Mouse (Mus musculus) MEL (cell line): ENCODE results near the gene Rpl5. TPM values are rescaled to one million over a fixed set of nuclear protein-coding genes. Genes with fewer than 3 reads are reported as not detected.
A peak's percentile ranks its signal among the peaks of the same experiment; 100 is the strongest.

ENCODE experiments used
- DNase-seq: peaks from one replicate; pipeline ENCODE4 v3.0.0; 2011; ENCODE audit warnings: low read depth, low spot score
- H3K27ac ChIP-seq: 2 replicates; pipeline ENCODE4 v1.5.1; 2012; ENCODE audit warnings: low read depth, mild to moderate bottlenecking, control low read depth, low read length, moderate library complexity; ENCODE audit not compliant: control insufficient read depth
- H3K27me3 ChIP-seq, 2 experiments: fragments of 150-350 bp in 1 of 2; sonication (generic) in 1 of 2; 2 replicates each; pipeline ENCODE4 v1.6.1; 2012; ENCODE audit warnings: low read length in 2 of 2, mild to moderate bottlenecking in 2 of 2, improper control_type of control experiment in 1 of 2, moderate library complexity in 1 of 2; ENCODE audit not compliant: insufficient read depth in 2 of 2, control insufficient read depth in 1 of 2
- H3K36me3 ChIP-seq, 2 experiments: 2 replicates each; pipeline ENCODE4 v1.6.1; 2012 to 2014; ENCODE audit warnings: low read length in 2 of 2, improper control_type of control experiment in 1 of 2, inconsistent platforms in 1 of 2, mild to moderate bottlenecking in 1 of 2; ENCODE audit not compliant: insufficient read depth in 2 of 2, control insufficient read depth in 1 of 2
- H3K4me1 ChIP-seq, 2 experiments: fragments of 150-350 bp in 1 of 2; sonication (generic) in 1 of 2; 2 replicates each; pipeline ENCODE4 v1.6.1; 2012; ENCODE audit warnings: low read length in 2 of 2, improper control_type of control experiment in 1 of 2, mild to moderate bottlenecking in 1 of 2; ENCODE audit not compliant: insufficient read depth in 2 of 2, control insufficient read depth in 1 of 2
- H3K4me3 ChIP-seq, 2 experiments: fragments of 150-350 bp in 1 of 2; sonication (generic) in 1 of 2; 2 replicates each; pipeline ENCODE4 v1.5.1; 2012; ENCODE audit warnings: low read depth in 2 of 2, low read length in 2 of 2, mild to moderate bottlenecking in 2 of 2, moderate library complexity in 2 of 2, control low read depth in 1 of 2, improper control_type of control experiment in 1 of 2; ENCODE audit not compliant: control insufficient read depth in 1 of 2, insufficient read depth in 1 of 2
- H3K79me2 ChIP-seq: 2 replicates; pipeline ENCODE4 v1.6.1; 2012; ENCODE audit warnings: mild to moderate bottlenecking, low read length, moderate library complexity; ENCODE audit not compliant: control insufficient read depth, poor library complexity, insufficient read depth
- H3K9ac ChIP-seq: 2 replicates; pipeline ENCODE4 v1.6.1; 2012; ENCODE audit warnings: low read depth, mild to moderate bottlenecking, control low read depth, low read length, moderate library complexity; ENCODE audit not compliant: control insufficient read depth, poor library complexity, severe bottlenecking
- H3K9me3 ChIP-seq: fragments of 150-350 bp; sonication (generic); replicated peaks from 2 replicates; pipeline ENCODE4 v1.6.1; 2012; ENCODE audit warnings: mild to moderate bottlenecking, low read length, improper control_type of control experiment, moderate library complexity; ENCODE audit not compliant: insufficient read depth
- BHLHE40 ChIP-seq: IDR thresholded peaks from 2 replicates; pipeline ENCODE4 v1.6.1; 2012; ENCODE audit warnings: low read depth, mild to moderate bottlenecking, inconsistent platforms, low read length, improper control_type of control experiment, borderline replicate concordance
- GATA1 ChIP-seq: IDR thresholded peaks from 2 replicates; pipeline ENCODE4 v1.6.1; 2011; ENCODE audit warnings: low read depth, low read length, improper control_type of control experiment
- HCFC1 ChIP-seq: IDR thresholded peaks from 2 replicates; pipeline ENCODE4 v1.6.1; 2012; ENCODE audit warnings: low read depth, mild to moderate bottlenecking, inconsistent platforms, low read length, improper control_type of control experiment, moderate library complexity
- MAFK ChIP-seq: IDR thresholded peaks from 2 replicates; pipeline ENCODE4 v1.6.1; 2011; ENCODE audit warnings: low read depth, mild to moderate bottlenecking, low read length, improper control_type of control experiment, borderline replicate concordance
- MYB ChIP-seq: IDR thresholded peaks from 2 replicates; pipeline ENCODE4 v1.6.1; 2011; ENCODE audit warnings: mild to moderate bottlenecking, low read depth, low read length, improper control_type of control experiment
- NELFE ChIP-seq: IDR thresholded peaks from 2 replicates; pipeline ENCODE4 v1.6.1; 2011; ENCODE audit warnings: low read depth, low read length, improper control_type of control experiment
- NRF1 ChIP-seq: IDR thresholded peaks from 2 replicates; pipeline ENCODE4 v1.6.1; 2014; ENCODE audit warnings: low read depth, mild to moderate bottlenecking, inconsistent platforms, low read length, improper control_type of control experiment, moderate library complexity; ENCODE audit not compliant: poor library complexity, insufficient read depth, severe bottlenecking
- POLR2A ChIP-seq, 2 experiments: IDR thresholded peaks; 2 replicates each; pipeline ENCODE4 v1.6.1; 2011 to 2012; ENCODE audit warnings: low read length in 2 of 2, mild to moderate bottlenecking in 2 of 2, control low read depth in 1 of 2, improper control_type of control experiment in 1 of 2, low read depth in 1 of 2, moderate library complexity in 1 of 2; ENCODE audit not compliant: control insufficient read depth in 1 of 2, insufficient read depth in 1 of 2, poor library complexity in 1 of 2
- POLR2AphosphoS2 ChIP-seq: IDR thresholded peaks from 2 replicates; pipeline ENCODE4 v1.6.1; 2011; ENCODE audit warnings: low read length, improper control_type of control experiment
- POLR2AphosphoS5 ChIP-seq: IDR thresholded peaks from 2 replicates; pipeline ENCODE4 v1.6.1; 2012; ENCODE audit warnings: low read depth, borderline replicate concordance, mild to moderate bottlenecking, inconsistent platforms, low read length, moderate library complexity, mixed read lengths
- RCOR1 ChIP-seq: IDR thresholded peaks from 2 replicates; pipeline ENCODE4 v1.6.1; 2012; ENCODE audit warnings: low read depth, mild to moderate bottlenecking, inconsistent platforms, low read length, improper control_type of control experiment
- UBTF ChIP-seq: IDR thresholded peaks from 2 replicates; pipeline ENCODE4 v1.6.1; 2012; ENCODE audit warnings: low read depth, mild to moderate bottlenecking, inconsistent platforms, low read length, improper control_type of control experiment, moderate library complexity, borderline replicate concordance; ENCODE audit not compliant: insufficient read depth
- ZMIZ1 ChIP-seq: IDR thresholded peaks from 2 replicates; pipeline ENCODE4 v1.6.1; 2012; ENCODE audit warnings: low read depth, mild to moderate bottlenecking, inconsistent platforms, low read length, improper control_type of control experiment, moderate library complexity
- polyA plus RNA-seq, 2 experiments: library from polyadenylated mRNA; stranded (reverse) in 1 of 2; unstranded in 1 of 2; fragments of >175 nt in 1 of 2; fragments of >200 nt in 1 of 2; gene quantifications; 2 replicates each; pipeline versions ENCODE4 v1.2.1 to v1.2.4; 2012; ENCODE audit warnings: low replicate concordance in 2 of 2, low read depth in 1 of 2; ENCODE audit not compliant: insufficient read length in 2 of 2, insufficient read depth in 1 of 2, missing spikeins in 1 of 2
- total RNA-seq: library from RNA; depleted of rRNA; stranded (reverse); fragments of 300-350 nt; gene quantifications from 2 replicates; pipeline ENCODE4 v1.2.3, GENCODE M21; 2012

Gene Rpl5
- total and polyA plus RNA-seq, 3 experiments, result 43.2 to 533 TPM; not detected in 1

DNA sequence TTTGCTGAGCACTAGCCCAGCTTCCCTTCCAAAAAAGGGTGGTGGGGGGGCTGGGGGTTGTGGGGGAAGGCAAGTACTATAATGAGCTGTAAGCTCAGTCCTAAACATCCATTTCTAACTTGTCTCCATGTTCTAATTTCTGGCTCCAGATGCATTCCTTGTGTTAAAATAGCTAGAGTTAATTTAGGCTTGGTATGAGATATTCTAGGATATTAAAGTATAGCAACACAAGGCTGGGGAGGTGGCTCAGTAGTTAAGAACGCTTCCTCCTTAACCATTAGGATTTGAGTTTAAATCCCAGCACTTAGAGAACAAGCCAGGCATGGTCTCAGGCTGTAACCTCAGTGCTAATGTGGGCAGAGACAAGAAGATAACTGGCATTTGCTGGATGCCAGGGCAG lies 4.0 kb upstream of the Rpl5 start:
- H3K9me3 ChIP-seq, result no peaks in the 10 kb centered on the region
- H3K4me1 ChIP-seq, result no peaks in the 10 kb centered on the region
- no peak overlapping the region for H3K9ac ChIP-seq
- H3K4me3 ChIP-seq, result no peak overlapping the region
- peaks cover 0 to 3% of the 10 kb centered on the region in 2 experiments; a peak in 1 of 4 replicates for H3K36me3 ChIP-seq
- H3K27ac ChIP-seq, result no peak overlapping the region
- peaks cover 0 to 3% of the 10 kb centered on the region in 2 experiments; a peak in 2 of 4 replicates for H3K27me3 ChIP-seq
- DNase-seq, result no peak
- TF ChIP-seq UBTF, result no peak
- peaks cover 9% of the 10 kb centered on the region for H3K79me2 ChIP-seq

DNA sequence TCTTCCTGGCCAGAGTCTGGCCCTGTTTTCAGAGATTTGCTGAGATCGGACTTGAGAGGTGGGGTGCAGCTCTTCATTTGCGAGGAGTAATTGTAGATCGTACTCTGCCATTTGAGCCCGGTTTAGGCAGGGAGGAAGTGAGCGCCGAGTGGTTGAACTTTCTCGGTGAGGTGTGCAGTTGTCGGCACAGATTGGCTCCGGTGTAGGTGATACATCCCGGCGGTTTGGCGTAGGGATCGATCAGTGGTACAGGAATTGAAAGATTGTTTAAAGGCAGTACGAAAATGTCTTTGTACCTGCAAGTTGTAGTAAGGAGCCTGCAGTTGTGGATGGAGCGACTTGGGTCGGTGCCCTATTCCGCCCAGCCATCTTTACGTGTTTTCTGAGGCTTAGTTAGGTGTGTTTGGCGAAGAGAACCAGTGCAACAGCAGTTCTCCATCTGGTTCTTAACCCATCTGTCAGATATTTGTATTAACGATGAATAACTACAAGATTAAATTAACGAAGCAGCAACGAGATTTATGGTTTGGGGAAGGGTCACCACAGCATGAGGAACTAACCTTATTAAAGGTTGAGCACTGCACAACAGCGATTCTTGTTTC lies 813 bp downstream of the Rpl5 start:
- H3K27me3 ChIP-seq, result no peaks in the 10 kb centered on the region
- peak overlapping the region; percentile 99 for H3K9ac ChIP-seq
- H3K4me1 ChIP-seq, result peaks cover 2 to 7% of the 10 kb centered on the region in 2 experiments; a peak in 2 of 4 replicates
- DNase-seq, result peak; percentile 66
- no peaks in the 10 kb centered on the region for H3K9me3 ChIP-seq
- peak overlapping the region; percentile 76 to 92 for H3K4me3 ChIP-seq
- H3K36me3 ChIP-seq, result peaks cover 21 to 36% of the 10 kb centered on the region in 2 experiments
- TF ChIP-seq HCFC1 (no peak), POLR2AphosphoS2 (0 out of 2 replicates have a peak, but pooled peaks have one; percentile 36)
- H3K27ac ChIP-seq, result peak overlapping the region; percentile 54
- peaks cover 37% of the 10 kb centered on the region for H3K79me2 ChIP-seq

DNA sequence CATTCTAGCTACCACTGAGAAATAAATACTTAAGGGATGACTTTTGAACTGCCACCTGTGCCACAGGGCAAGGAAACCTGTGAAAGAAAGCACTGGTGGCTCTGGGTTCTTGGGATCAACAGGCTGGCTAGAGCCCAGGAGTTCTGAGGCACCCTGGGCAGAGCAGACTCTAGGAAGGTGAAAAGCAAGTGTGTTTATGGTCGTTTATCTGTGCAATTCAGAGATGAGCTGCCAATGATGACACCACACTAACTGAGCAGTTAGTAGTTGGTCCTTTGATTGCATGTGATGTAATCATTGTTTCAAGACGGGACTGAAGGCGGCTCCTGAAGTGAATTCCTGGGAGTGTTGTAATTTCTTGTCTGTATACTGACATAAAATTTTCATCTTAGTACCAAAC lies 4.0 kb downstream of the Rpl5 start:
- H3K4me3 ChIP-seq, result no peak overlapping the region
- H3K27me3 ChIP-seq, result no peaks in the 10 kb centered on the region
- no peak for TF ChIP-seq NELFE
- peak; percentile 53; the same call in 1 of the 2 replicates for TF ChIP-seq POLR2AphosphoS2
- TF ChIP-seq GATA1, result no peak
- H3K36me3 ChIP-seq, result peaks cover 25 to 43% of the 10 kb centered on the region in 2 experiments
- H3K9me3 ChIP-seq, result no peaks in the 10 kb centered on the region
- H3K79me2 ChIP-seq, result peaks cover 37% of the 10 kb centered on the region
- DNase-seq, result no peak
- H3K4me1 ChIP-seq, result peaks cover 2 to 7% of the 10 kb centered on the region in 2 experiments; a peak in 2 of 4 replicates
- H3K27ac ChIP-seq, result no peak overlapping the region
- no peak overlapping the region for H3K9ac ChIP-seq

DNA sequence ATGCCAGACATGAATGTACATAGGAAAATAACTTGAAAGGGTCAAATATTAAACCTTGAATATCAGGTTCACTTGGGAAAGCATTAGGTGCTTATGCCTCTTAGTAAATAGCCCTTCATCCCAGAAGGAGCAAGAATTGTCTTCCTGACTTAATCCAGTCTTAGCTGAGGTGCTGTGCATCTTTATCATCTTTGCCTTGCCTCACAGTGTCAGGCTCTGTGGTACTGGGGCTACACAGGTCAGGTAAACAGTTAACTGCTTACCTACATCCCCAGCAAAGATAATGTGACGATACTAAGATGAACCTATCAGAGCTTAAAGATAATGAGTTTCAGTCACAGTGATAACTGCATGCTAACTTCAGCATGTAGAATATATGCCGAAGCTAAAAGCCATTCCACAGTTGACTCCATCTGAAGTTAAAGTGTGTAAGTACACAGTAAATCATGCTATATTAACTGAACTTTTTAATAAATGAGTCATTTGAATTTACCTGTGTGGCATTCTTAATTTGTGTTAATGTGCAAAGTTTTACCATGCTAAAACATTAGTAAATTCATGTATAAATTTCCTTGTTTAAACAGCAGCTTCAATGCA lies 8.3 kb downstream of the Rpl5 start:
- Histone ChIP-seq H3K4me1 (peaks cover 0 to 4% of the 10 kb centered on the region in 2 experiments; a peak in 1 of 4 replicates), H3K4me3 (no peak overlapping the region)
- peak; percentile 41 for DNase-seq
- peak; percentile 50; the same call in 1 of the 2 replicates for TF ChIP-seq MYB
- TF ChIP-seq ZMIZ1, result no peak; the same call in 1 of the 2 replicates
- peak; percentile 76 for TF ChIP-seq POLR2AphosphoS2
- TF ChIP-seq NRF1, result no peak
- TF ChIP-seq BHLHE40, result no peak
- TF ChIP-seq POLR2AphosphoS5, result peak; percentile 95; the same call in 1 of the 2 replicates
- TF ChIP-seq RCOR1, result no peak
- TF ChIP-seq HCFC1, result no peak
- TF ChIP-seq MAFK, result no peak
- peak; percentile 11; the same call in 1 of the 2 replicates for TF ChIP-seq NELFE
- TF ChIP-seq POLR2A (IDR thresholded peaks at IDR 0.05; ENCODE audit: control insufficient read depth in 1 of 2, insufficient read depth in 1 of 2, low read depth in 1 of 2, low read length in 2 of 2, poor library complexity in 1 of 2), result peak in 1 of 2 experiments; percentile 62; a peak in 2 of 4 replicates
- TF ChIP-seq, all 39 proteins: peak for 5
- peaks cover 8% of the 10 kb centered on the region; the same call in 1 of the 2 replicates for H3K79me2 ChIP-seq
- no peak overlapping the region for H3K27ac ChIP-seq
- no peaks in the 10 kb centered on the region for H3K9me3 ChIP-seq
- H3K36me3 ChIP-seq, result peaks cover 14 to 32% of the 10 kb centered on the region in 2 experiments
- no peak overlapping the region for H3K9ac ChIP-seq
- no peaks in the 10 kb centered on the region for H3K27me3 ChIP-seq
